Mouse (Mus musculus): ENCODE measurements around the gene Cmah.
"Not testable (repeated sequence)": the region's sequence is repeated elsewhere in the genome, so short reads cannot be mapped to it uniquely, and the experiment has no call there.

Gene Cmah

GRCm38 (mm10) chr13:24342091-24342490 is 14.9 kb downstream of the Cmah start:
- DNase-seq, result no peak

- no peak for DNase-seq
These were observed 25.8 kb downstream of the Cmah start for GRCm38 (mm10) chr13:24353004-24353403.

- DNase-seq, result no peak
These were observed 27.5 kb downstream of the Cmah start for GRCm38 (mm10) chr13:24354751-24355150.

GRCm38 (mm10) chr13:24359181-24359580 is 32.0 kb downstream of the Cmah start:
- no peak for DNase-seq

GRCm38 (mm10) chr13:24365191-24365590 is 38.0 kb downstream of the Cmah start:
- DNase-seq, result no peak

GRCm38 (mm10) chr13:24372893-24373599 is 45.8 kb downstream of the Cmah start:
- no peak for DNase-seq

- DNase-seq, result not testable (repeated sequence)
These were observed 47.4 kb downstream of the Cmah start for GRCm38 (mm10) chr13:24374606-24375005.

- DNase-seq, result no peak
These were observed 48.4 kb downstream of the Cmah start for GRCm38 (mm10) chr13:24375320-24376203.

GRCm38 (mm10) chr13:24380713-24381112 is 53.5 kb downstream of the Cmah start:
- no peak for DNase-seq

- DNase-seq, result no peak
These were observed 56.7 kb downstream of the Cmah start for GRCm38 (mm10) chr13:24383885-24384284.

- DNase-seq, result no peak
These were observed 64.7 kb downstream of the Cmah start for GRCm38 (mm10) chr13:24391892-24392291.

GRCm38 (mm10) chr13:24392655-24393054 is 65.5 kb downstream of the Cmah start:
- no peak for DNase-seq

GRCm38 (mm10) chr13:24393055-24393454 is 65.9 kb downstream of the Cmah start:
- DNase-seq, result peak; percentile 64

- DNase-seq, result no peak
These were observed 68.6 kb downstream of the Cmah start for GRCm38 (mm10) chr13:24395815-24396214.

- no peak for DNase-seq
These were observed 70.0 kb downstream of the Cmah start for GRCm38 (mm10) chr13:24397181-24397580.

GRCm38 (mm10) chr13:24398488-24398887 is 71.3 kb downstream of the Cmah start:
- no peak for DNase-seq

- DNase-seq, result peak; percentile 15
These were observed 74.6 kb downstream of the Cmah start for GRCm38 (mm10) chr13:24401821-24402220.

- no peak for DNase-seq
These were observed 75.8 kb downstream of the Cmah start for GRCm38 (mm10) chr13:24403054-24403453.

- DNase-seq, result no peak
These were observed 79.6 kb downstream of the Cmah start for GRCm38 (mm10) chr13:24406847-24407246.

- DNase-seq, result peak; percentile 14
These were observed 87.5 kb downstream of the Cmah start for GRCm38 (mm10) chr13:24414635-24415206.

- DNase-seq, result peak; percentile 29
These were observed 88.5 kb downstream of the Cmah start for GRCm38 (mm10) chr13:24415506-24416206.

- DNase-seq, result peak; percentile 63
These were observed 89.2 kb downstream of the Cmah start for GRCm38 (mm10) chr13:24416409-24416808.

GRCm38 (mm10) chr13:24418024-24418423 is 90.8 kb downstream of the Cmah start:
- no peak for DNase-seq

Data from kidney, postnatal 10 days (tissue).